Mouse (Mus musculus) liver, embryonic 16.5 days (tissue): Measurements from ENCODE around the gene Adam25. TPM values are rescaled to one million over a fixed set of nuclear protein-coding genes. Genes with fewer than 3 reads are reported as not detected.
"Not testable (repeated sequence)": the region's sequence is repeated elsewhere in the genome, so short reads cannot be mapped to it uniquely, and the experiment has no call there.

Source experiments
- ATAC-seq: fragments of 200-750 bp; cut with Nextera tagmentation; 2 replicates; pipeline ENCODE4 v1.8.0; 2017; ENCODE audit warnings: low read depth, mild to moderate bottlenecking, moderate number of reproducible peaks, moderate library complexity
- H3K27ac ChIP-seq: fragments of 300-500 bp; sonication (generic); 2 replicates; pipeline ENCODE4 v1.5.1; 2014; ENCODE audit warnings: mild to moderate bottlenecking, low read length
- H3K27me3 ChIP-seq: fragments of 300-500 bp; sonication (generic); 2 replicates; pipeline ENCODE4 v1.6.1; 2014; ENCODE audit warnings: low read depth, low read length, mixed read lengths; ENCODE audit not compliant: control insufficient read depth, insufficient read depth
- H3K36me3 ChIP-seq: fragments of 300-500 bp; sonication (generic); 2 replicates; pipeline ENCODE4 v1.6.1; 2014; ENCODE audit warnings: mild to moderate bottlenecking; ENCODE audit not compliant: control insufficient read depth, insufficient read depth
- H3K4me1 ChIP-seq: fragments of 300-500 bp; sonication (generic); 2 replicates; pipeline ENCODE4 v1.6.1; 2014; ENCODE audit warnings: low read depth, low read length, mixed read lengths; ENCODE audit not compliant: control insufficient read depth
- H3K4me2 ChIP-seq: fragments of 300-500 bp; sonication (generic); 2 replicates; pipeline ENCODE4 v1.6.1; 2014; ENCODE audit warnings: low read depth, low read length, mixed read lengths
- H3K4me3 ChIP-seq: fragments of 300-500 bp; sonication (generic); 2 replicates; pipeline ENCODE4 v1.5.1; 2014; ENCODE audit warnings: low read depth, mild to moderate bottlenecking, low read length
- H3K9ac ChIP-seq: fragments of 300-500 bp; sonication (generic); 2 replicates; pipeline ENCODE4 v1.6.1; 2014; ENCODE audit warnings: low read depth, low read length
- H3K9me3 ChIP-seq: fragments of 300-500 bp; sonication (generic); replicated peaks from 2 replicates; pipeline ENCODE4 v1.6.1; 2016; ENCODE audit warnings: low read length; ENCODE audit not compliant: control insufficient read depth
- WGBS: fragments of 180-500 bp; shearing (Covaris S2); extraction: QIAGEN DNeasy Blood & Tissue Kit; methylation state at CpG from one replicate; pipeline ENCODE4 v1.1.7; 2014; ENCODE audit not compliant: insufficient replicate concordance; 5-methylcytosine and 5-hydroxymethylcytosine counted together
- polyA plus RNA-seq: library from polyadenylated mRNA; unstranded; fragments of >200 nt; fragmentation: Nextera tagmentation; extraction: Ambion mirVana; gene quantifications from 2 replicates; pipeline ENCODE4 v1.2.1, GENCODE M21; 2015

Adam25 gene
- polyA plus RNA-seq, result not detected in 2 replicates

DNA sequence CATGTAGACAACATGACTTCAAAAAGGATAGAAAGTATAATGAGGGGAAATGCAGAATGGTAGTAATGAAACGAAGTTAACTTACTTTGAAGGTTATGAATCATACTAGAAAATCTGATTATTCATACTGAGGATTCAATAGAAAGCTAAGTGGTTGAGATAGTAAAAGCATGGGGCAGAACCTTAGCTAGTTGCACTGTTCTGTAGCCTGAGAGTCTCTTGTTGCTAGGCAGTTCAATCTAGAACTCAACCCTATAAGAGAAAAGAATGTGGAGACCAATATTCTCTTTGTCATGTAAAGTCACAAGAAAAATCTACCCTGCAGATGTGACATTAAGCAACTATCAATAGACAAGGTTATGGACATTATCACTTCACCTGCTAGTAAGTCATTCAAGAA is at the start of gene Adam25:
Adam25 (plus strand) TSS at position 301 of the 400 bp plus-strand sequence.
- not testable (repeated sequence) for H3K27me3 ChIP-seq, H3K9ac ChIP-seq, H3K4me1 ChIP-seq, H3K4me3 ChIP-seq, ATAC-seq, H3K27ac ChIP-seq, H3K4me2 ChIP-seq, H3K36me3 ChIP-seq, H3K9me3 ChIP-seq
- 24% methylated on average over 1 of the region's 1 CpGs for WGBS

DNA sequence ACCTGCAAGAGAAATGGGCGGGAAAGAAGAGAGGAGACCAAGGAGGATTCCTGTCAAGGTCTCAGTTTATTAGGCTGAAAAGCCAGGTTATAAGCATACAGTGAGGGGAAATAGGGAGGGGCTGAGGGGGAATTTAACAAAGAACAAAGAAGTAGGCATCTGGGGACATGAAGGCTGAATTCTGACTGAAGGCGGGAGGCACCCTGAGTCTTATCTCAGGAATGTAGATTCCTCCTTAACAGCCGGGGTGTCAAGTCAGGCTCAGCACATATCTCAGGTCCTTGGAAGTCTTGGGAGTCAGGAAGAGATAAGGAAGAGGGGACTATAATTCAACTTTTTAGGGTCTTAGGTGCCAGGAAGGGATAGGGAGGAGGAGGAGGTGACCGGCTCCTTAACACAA is 36.6 kb upstream of the Adam25 start:
- H3K9ac ChIP-seq, H3K27me3 ChIP-seq: not testable (repeated sequence)
- WGBS, result 85% methylated on average over 4 of the region's 4 CpGs

DNA sequence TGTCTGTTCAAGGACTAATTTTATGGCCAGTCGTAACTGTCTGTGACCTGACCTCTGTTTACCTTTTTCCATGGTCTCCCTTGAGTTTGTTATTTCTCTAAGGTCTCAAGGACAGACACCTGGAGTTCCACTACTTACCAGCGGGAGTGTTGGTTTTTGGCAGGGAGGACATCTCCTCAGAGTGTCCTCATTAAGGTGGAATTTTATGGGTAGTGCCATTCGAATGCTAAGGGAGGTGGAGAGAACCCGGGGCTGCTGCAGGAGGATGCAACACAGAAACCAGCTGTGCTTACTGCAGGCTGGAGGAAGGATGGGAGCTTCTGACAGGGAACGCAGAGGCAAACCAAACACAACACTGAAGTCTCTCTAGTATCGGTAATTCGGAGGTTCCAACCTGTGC is 36.0 kb upstream of the Adam25 start:
- no peaks in the 10 kb centered on the region for H3K36me3 ChIP-seq
- WGBS, result 61% methylated on average over 7 of the region's 7 CpGs
- no peaks in the 10 kb centered on the region for H3K27me3 ChIP-seq
- H3K9ac ChIP-seq, result no peak overlapping the region
- no peak for ATAC-seq
- no peak overlapping the region for H3K4me3 ChIP-seq
- no peak overlapping the region for H3K4me2 ChIP-seq
- no peak overlapping the region for H3K27ac ChIP-seq
- H3K4me1 ChIP-seq, result no peaks in the 10 kb centered on the region
- no peaks in the 10 kb centered on the region for H3K9me3 ChIP-seq

More for the DNA sequence above, 36.6 kb upstream of the Adam25 start:
- not testable (repeated sequence) for H3K27ac ChIP-seq, ATAC-seq, H3K4me1 ChIP-seq, H3K36me3 ChIP-seq, H3K9me3 ChIP-seq, H3K4me3 ChIP-seq, H3K4me2 ChIP-seq

DNA sequence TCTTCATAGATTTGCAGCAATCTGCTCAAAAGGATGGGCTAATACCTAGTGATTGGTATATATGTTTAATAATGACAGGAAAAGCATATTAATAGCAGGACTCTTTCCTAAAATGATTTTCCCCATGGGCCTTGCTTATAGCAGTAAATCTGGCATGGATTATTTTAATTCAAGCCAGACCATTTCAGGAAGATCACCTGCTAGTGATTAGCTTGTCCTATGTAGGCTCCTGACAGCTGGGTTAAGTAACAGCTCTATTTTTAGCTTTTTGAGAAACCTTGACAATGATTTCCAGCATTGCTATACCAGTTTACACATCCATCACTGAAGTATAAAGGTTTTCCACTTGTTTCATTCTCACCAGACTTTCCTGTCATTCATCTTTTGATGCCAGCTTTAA is 31.3 kb downstream of the Adam25 start:
- no peak overlapping the region for H3K4me3 ChIP-seq
- no peak overlapping the region for H3K4me2 ChIP-seq
- no peaks in the 10 kb centered on the region for H3K4me1 ChIP-seq
- H3K9ac ChIP-seq, result no peak overlapping the region
- ATAC-seq, result no peak
- no peaks in the 10 kb centered on the region for H3K9me3 ChIP-seq
- no peaks in the 10 kb centered on the region for H3K27me3 ChIP-seq
- H3K27ac ChIP-seq, result no peak overlapping the region
- no peaks in the 10 kb centered on the region for H3K36me3 ChIP-seq

DNA sequence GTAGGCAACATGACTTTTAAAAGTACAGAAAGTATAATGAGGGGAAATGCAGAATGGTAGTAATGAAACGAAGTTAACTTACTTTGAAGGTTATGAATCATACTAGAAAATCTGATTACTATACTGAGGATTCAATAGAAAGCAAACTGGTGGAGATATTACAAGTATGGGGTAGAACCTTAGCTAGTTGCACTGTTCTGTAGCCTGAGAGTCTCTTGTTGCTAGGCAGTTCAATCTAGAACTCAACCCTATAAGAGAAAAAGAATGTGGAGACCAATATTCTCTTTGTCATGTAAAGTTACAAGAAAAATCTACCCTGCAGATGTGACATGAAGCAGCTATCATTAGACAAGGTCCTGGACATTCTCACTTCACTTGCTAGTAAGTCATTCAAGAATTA is 41.0 kb downstream of the Adam25 start, which contains the start of gene Adam20:
Adam20 (plus strand) TSS at position 301 of the 400 bp plus-strand sequence.
- not testable (repeated sequence) for H3K9me3 ChIP-seq, H3K4me2 ChIP-seq, H3K27ac ChIP-seq, H3K4me3 ChIP-seq, H3K9ac ChIP-seq, ATAC-seq, H3K27me3 ChIP-seq, H3K36me3 ChIP-seq, H3K4me1 ChIP-seq
- 37% methylated on average over 1 of the region's 1 CpGs for WGBS

DNA sequence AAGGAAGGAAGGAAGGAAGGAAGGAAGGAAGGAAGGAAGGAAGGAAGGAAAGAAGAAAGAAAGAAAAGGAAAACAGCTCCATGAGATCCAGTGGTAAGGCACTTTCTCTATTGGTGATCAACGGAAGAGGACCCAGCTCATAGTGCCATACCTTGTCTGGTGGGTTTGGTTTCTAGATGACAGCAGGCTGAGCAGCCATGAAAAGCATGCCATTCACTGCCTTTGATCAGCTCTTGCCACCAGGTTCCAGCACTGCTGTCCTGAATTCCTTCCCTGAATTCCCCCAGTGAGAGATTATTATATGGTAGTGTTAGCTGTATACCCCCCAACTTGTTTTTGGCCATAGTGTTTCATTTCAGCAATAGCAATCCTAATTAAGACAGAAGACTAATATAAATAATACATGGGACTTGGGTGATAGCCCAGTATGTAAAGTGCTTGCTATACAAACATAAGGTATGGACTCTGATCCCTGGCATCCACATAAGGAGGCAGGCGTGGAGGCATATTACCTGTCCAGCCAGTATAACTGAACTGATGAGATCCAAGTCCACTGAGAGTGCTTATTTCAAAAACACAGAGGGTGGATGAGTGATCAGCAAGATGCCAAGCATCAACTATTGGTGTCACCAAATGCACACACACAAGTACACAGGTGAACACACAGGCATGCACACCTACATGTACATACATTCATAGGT is 51.5 kb downstream of the Adam25 start:
- no peak overlapping the region for H3K27ac ChIP-seq
- 58% methylated on average over 2 of the region's 2 CpGs for WGBS
- no peaks in the 10 kb centered on the region for H3K4me1 ChIP-seq
- H3K9ac ChIP-seq, result no peak overlapping the region
- no peaks in the 10 kb centered on the region for H3K27me3 ChIP-seq
- no peaks in the 10 kb centered on the region for H3K36me3 ChIP-seq
- no peak for ATAC-seq
- no peaks in the 10 kb centered on the region for H3K9me3 ChIP-seq
- H3K4me3 ChIP-seq, result no peak overlapping the region
- no peak overlapping the region for H3K4me2 ChIP-seq

Other genes starting within 250 kb of the Adam25 start
- not detected in 2 replicates for gene Adam24, start 77.1 kb upstream of the Adam25 start, polyA plus RNA-seq
- gene Adam20, start 41.1 kb downstream of the Adam25 start, polyA plus RNA-seq, result not detected in 2 replicates
- not detected in 2 replicates for gene Adam39, start 70.8 kb downstream of the Adam25 start, polyA plus RNA-seq